Mouse (Mus musculus) urinary bladder, postnatal 10 days (tissue): ENCODE data around the gene Tubgcp2.

Source experiments
- DNase-seq: peaks from one replicate; pipeline ENCODE4 v3.0.0; 2022; ENCODE audit warnings: low spot score

Gene Tubgcp2

DNA sequence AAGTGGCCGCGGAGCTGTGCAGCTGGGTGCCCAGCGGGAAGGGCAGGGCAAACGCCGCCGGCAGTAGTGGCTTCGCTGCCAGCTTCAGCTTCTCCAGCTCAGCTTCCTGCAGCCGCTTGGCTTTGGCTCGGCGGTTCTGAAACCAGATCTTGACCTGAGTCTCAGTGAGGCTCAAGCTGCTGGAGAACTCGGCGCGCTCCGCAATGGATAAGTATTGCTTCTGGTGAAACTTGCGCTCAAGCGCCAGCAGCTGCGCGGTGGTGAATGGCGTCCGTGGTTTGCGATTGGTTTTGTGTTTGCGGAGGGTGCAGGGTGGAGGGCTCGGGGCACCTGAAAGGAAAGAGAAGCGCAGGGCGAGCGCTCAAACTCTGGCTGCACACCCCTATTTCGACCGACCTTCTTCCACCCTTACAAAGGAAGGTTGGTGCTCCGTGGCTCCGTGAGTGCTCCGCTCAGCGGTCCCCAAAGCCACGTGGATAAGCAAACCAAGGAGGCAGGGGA is 11.4 kb upstream of the Tubgcp2 start:
- no peak for DNase-seq

DNA sequence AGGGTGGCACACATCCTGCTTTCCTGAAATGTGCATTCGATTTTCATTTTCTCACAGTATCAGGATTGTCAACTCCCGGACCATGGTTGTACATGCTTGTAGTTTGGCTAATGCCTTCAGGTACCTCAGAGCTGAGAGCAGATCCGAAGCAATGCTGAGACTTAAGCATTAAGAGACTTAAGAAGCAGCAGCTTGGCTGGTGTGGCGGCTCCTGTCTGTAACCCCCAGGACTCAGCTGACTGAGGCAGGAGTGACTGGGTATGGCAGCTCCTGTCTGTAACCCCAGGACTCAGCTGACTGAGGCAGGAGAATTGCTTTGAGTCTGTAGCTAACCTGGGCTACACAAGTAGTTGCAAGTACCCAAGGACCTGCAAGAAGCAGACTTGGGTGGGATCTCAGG is 9.1 kb upstream of the Tubgcp2 start:
- DNase-seq = no peak

DNA sequence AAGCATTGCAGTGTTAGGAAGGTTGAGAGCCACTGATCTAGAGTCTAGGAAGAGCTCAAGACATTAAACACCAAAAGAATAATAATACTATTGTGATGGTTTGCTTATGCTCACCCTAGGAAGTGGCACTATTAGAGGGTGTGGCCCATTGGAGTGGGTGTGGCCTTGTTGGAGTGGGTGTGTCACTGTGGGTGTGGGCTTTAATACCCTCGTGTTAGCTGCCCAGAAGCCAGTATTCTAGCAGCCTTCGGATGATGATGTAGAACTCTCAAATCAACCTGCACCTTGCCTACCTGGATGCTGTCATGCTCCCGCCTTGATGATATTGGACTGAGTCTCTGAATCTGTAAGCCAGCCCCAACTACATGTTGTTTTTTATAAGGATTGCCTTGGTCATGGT is 6.3 kb upstream of the Tubgcp2 start:
- no peak for DNase-seq

DNA sequence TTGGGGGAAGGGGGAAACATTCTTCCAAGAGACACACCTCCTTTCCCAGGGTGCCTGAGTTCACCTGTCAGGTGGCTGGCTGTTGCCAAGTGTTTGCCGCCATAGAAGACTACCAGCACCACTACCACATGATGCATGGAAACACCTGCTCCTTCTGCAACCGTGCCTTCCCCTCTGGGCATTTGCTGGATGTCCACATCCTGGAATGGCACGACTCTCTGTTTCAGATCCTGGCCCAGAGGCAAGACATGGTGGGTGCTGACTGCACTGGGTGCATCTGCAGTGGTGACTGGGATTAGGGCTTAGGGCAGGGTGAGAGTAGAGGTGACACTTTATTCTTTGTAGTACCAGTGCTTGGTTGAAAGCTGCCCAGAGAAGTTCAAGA is 694 bp upstream of the Tubgcp2 start:
- DNase-seq = no peak

DNA sequence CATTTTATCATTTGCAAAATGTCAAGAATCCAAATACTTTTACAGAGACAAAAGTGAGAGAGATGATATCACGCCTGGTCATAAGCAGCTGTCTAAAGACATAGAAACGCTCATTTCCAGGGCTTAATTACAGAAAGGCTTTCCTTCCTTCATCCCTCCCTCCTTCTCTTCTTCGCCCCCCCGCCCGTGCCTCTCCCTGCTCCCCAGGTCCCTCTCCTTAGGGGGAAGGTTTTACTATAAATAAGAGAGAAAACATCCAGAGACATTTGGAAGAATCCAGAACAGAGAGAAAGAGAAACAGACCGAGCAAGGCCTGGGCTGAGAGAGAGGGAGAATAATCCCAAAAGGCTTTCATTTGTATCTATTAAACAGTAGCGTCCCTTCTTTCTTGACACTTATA is 1.0 kb downstream of the Tubgcp2 start:
- no peak for DNase-seq

DNA sequence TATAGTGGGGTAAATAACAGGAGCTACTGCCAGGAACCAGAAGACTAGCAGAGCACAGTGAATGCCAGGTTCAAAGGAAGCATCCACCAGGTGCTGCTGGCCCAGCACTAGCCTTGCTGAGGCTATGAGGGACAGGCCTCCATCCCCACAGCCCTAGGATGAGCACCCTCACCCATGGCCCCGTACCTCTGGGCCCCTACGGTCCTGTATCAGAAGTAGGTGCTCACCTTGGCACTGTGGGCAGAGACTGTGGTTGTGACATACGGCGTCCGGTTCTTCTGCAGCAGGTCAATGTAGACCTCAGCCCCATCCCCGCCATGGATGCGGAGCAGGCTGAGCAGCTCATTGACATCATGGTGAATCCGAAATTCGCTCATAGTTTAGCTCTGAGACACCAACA is 3.1 kb downstream of the Tubgcp2 start:
- no peak for DNase-seq

DNA sequence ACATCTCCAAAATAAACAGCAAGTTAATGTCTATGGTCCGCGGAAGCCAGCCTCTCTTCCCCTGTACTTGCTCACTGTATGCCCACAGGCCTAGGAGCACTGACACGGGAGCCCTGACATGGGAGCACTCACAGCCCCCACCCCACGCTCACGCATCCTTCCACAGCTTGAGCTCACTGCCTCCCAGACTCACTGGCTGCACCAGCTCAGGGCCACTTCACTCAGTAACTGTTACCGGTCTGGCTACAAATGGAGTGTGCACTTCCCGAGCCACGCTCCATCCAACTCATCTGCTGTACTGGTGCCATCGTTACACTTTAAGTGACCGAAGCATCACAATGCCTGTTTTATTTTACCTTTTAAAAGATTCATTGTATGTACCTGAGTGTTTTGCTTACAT is 4.1 kb downstream of the Tubgcp2 start:
- DNase-seq = no peak

DNA sequence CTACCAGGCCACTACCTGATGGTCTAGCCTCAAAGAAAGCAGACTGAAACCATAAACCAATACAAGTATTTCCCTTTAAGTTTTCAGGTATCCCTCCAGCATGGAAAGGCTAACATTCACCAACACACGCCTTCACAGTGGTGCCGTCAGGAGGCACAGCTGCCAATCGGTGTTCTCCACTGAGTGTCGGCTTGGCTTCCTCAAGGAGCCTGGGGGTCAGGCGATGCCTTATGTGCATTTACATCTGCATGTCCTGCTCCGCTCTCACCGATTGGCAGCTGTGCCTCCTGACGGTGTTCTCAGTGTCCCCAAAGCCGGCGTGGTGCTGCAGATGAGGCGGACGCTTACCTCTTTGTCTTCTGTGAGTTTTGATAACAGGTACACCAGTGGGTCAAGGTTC is 4.7 kb downstream of the Tubgcp2 start:
- DNase-seq = no peak

DNA sequence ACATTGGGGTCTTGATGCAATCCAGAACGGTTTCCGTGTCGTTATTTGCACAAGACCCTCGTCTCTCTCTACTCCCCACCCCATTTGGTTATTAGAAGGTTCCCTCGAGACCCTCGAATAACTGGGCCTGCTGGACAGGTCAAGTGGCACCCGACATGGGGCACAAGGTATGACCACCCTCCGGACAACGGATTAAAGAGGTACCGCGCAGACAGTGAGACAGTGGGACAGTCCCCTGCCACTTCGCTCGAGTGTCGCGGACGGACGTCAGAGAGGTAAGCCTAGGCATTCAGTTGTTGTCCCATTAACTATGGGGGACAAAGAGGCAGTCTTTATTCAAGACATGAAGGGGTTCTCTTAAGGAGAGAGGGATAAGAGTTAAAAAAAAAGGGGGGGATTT is 25.1 kb downstream of the Tubgcp2 start:
- no peak for DNase-seq

DNA sequence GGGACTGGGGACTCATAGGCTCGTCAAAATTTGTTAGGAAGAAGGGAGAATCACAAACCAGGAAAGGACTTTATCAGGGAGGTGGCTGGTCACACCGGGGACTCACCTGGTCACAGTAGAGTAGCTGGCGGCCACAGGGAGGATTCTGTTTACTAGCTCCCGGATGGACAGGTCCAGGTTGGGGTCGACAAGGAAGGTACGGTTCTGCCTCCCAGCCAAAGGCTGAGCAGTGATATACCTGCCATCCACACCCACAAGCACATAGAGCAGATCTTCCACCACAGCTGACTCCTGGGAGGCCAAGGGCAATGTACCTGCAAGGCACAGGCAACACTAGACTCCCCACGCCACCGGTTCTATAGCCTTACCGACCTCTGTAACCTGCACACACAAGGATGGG is 28.7 kb downstream of the Tubgcp2 start:
- no peak for DNase-seq

DNA sequence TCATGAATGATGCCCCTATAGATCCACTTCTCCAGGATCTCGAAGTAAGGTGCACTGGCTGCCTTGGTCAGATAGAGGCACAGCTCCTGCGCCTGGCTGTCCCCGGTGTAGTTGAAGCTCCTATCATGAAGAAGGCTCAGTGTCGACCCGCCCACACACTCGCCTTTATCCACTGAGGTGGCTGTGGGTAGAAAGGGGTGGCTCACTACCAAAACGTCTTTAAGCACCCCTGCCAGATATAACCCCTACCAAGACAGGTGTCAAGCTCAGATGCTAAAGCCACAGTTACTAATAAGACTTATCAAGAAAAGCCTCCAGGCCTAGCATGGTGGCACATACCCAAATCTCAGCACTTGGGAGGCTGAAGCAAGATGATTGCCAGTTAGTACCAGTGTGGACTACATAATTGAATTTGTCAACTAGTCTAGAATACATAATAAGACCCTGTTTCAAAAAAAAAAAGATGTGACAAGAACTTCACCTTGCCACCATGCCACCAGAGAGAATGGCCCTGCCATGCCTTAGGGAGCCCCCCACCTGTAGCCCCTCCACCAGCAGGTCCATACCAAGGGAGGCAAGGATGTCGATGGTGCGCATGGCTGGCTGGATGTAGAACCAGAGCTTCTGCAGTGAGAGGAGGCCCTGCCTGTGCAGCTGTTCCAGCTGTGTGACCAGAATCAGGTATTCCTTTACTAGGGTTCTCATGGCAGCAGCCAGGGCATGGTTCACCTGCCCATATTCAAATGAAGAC is 29.4 kb downstream of the Tubgcp2 start:
- no peak for DNase-seq

DNA sequence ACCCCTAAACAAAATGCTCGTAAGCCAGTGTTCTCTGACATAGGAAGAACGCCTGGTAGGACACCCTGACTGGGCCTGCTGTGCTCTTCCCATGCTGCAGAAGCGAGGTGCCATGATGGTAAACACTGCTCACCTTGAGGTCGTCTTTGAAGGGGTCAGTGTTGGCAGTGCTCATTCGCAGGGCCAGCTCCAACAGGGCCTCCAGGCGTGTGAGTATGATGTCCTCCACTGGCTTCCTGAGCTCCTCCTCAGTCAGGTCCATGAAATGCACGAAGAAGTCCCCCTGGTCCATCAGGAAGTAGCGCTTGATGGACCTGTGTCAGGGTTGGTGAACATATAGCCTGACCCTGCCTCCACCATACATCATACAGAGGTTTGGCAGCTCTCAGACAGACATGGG is 31.8 kb downstream of the Tubgcp2 start:
- no peak for DNase-seq

DNA sequence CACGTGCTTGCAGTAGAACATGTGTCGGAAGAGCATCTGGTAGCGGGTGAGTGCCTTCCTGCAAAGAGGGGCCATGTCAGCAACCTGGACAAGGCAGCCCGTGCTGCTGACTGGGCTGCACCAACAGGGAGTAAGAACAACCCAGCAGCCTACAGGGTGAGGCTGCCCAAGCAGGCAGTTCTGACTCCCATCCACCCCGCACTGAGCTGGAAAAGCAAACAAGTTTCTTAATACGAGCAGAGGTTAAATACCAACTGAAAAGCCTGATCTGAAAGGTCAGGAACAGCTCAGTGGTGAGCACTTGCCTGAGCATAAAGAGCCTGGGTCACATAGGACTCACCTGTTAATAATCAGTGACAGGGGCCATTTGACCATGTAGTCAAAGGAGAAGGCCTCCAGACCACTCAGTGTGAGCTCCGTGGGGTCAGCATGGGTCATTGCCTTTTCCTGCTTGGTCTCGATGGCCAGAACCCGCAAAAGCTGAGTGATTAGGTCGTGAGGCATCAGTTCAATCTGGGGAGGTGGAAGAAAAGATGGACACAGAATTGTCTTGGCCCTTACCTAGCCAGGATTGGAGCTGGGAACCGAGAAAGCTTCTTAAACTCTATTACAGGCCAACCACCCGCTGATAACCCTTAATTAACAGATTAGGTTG is 35.3 kb downstream of the Tubgcp2 start:
- DNase-seq = no peak

DNA sequence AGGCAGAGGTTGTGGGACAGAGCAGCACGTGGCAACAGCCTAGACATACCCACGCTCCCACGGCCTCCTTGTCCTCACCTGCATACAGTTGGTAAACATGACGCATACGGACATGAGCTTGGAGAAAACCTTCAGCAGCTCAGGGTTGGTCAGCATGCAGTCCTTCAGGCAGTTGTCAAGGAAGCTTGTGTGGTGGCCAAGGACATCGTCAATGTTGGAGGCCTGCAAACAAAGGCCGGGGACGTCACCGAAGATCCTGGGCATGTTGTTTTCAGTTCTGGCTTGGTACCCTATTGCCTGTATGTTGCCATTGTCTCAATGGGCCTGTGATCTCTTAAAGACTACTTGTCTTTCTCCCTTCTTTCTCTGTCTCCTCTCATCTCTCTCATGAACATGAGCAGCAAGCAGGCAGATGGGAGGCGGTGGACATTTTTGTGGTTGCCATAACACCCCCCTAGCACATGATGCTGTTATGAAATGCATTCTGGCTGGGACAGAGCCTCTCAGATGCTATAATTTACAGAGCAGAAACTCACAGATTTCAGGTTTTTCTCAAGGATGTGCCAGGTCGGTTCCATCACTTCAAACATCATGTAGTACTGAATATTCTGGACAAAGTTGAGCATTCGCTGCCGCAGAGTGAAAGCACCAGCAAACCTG is 37.6 kb downstream of the Tubgcp2 start:
- no peak for DNase-seq

DNA sequence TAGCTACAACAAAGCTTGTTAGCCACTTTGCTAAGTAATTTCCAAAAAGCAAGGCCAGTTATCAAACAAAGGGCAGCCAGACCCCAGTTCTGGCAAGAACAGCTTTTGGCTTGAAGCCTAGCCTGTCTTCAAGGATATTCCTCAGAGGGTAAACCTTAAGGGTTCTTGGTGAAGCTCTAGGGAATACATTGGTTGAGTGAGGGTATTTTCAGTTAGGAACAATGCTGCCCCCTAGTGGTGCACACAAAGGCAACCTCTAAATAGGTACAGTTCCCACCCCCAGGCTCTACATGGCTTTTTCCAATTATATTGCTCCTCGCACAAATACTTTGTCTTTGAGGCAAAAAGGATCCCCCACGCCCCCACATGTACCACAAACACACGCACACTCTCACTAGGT is 41.8 kb downstream of the Tubgcp2 start:
- no peak for DNase-seq

DNA sequence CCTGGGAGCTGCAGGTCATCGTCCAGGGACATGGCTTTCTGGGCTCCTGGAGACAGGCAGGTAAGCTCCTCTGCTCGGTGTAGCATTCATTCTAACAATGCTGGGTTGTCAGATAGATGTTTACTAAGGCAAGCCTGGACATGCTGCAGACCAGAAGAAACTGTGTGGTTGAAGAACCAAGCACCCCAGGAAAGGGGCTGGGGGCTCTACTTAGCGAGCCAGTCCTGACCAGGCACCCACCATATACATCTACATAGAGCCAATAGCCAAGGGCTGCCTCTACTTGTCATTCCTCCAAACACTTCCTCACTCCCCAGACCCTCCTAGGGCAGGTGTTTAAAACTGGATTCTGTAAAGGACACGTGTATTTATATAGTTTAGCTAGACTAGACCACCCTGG is 42.3 kb downstream of the Tubgcp2 start:
- no peak for DNase-seq

DNA sequence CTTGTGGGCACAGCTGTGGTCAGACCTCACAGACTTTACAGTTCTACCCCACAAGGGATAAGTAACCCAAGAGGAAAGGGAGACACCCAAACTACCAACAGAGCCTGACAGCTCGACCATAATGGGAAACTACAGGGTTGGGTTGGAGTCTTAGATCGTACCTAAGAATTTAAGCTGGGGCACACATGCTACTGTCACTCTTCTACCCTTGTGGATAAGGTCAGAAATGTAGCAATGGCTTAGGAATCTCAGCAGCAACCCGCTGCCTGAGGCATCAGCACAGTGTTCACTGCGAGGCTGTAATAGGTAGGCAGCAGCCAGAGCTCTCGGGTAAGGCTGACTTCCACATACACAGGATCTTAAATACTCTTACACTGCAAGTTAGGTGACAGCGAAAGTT is 42.9 kb downstream of the Tubgcp2 start:
- no peak for DNase-seq

DNA sequence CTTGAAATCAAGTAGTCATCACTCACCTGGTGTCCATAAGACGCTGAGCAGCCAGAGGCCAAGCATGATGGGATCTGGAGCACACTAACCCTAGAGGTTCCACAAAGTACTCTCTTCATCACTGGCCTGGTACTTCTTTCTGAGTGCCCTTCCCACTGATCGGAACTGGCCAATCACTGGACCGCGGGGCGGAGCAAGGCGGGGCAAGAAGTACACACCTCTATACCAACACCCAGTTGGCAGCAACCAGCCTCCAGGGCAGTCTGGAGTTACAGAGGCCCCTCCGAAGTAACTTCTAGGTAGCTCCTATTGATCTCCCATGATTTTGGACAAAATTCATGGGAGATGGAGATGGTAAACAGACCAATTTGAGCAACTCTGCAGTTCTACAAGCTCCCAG is 44.1 kb downstream of the Tubgcp2 start, which contains the start of gene Adam8:
TSS of gene Adam8 (minus strand) at position 157 of the 400 bp plus-strand sequence.
- no peak for DNase-seq

DNA sequence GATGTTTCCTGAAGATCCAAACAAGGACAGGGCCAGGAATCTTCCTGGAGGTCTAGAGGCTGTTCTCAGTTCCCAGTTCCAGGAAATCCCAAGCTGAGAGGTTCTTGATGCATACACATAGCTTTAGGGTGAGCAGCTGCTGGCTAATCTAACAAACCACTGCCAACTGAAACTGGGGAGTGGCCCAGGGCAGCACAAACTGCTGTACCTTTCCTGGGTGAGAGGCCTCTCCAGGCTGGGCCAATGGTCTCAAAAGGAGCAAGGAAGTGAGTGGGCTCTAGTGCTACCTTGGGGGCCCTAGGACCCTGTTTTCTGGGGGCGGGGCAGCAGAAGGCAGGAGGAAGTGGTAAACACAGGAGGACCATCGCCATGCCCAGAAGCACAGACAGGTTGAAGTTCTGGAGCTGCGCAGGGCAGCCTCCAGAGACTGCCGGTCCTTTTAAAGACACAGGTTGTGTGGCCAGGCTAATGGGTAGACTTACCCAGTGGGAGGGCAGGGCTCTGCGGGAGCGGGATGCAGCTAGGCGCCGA is 45.5 kb downstream of the Tubgcp2 start:
- DNase-seq = no peak

DNA sequence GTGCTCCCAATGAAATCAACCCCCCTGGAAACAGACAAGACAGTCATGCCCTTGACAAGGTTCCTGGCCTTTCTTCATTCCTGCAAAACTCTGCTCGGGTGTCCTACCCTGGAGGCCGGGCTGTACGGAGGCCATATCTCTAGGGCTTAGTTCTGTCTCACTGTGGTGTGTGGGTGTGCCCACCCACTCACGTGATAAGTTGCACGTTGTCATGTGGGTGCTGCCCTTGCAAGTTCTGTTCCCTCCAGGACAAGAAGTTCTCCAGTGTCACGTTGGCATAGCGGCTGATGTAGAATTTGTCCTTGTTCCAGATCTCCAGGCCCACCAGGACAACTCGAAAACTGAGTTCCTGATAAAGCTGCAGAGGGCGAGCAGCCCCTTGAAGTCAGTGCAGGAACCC is 48.2 kb downstream of the Tubgcp2 start:
- no peak for DNase-seq

DNA sequence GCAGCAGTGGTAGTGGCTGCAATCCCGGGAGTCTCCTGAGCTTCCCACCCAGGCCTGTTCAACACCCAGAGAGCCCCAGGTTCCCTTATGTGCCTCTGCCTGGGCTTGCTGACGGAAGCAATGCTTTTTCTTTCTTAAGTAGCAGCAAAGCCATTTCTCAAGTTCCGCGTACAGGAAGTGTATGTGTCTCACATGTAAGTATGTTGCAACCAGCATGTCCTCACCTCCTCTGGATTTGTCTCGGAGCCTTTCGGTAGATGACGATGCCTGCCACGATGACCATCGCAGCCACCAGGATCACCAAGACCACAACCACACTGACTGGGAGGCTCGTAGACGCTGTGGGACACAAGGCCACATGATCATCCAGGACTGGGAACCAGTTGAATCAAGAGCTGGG is 52.0 kb downstream of the Tubgcp2 start:
- DNase-seq = no peak

DNA sequence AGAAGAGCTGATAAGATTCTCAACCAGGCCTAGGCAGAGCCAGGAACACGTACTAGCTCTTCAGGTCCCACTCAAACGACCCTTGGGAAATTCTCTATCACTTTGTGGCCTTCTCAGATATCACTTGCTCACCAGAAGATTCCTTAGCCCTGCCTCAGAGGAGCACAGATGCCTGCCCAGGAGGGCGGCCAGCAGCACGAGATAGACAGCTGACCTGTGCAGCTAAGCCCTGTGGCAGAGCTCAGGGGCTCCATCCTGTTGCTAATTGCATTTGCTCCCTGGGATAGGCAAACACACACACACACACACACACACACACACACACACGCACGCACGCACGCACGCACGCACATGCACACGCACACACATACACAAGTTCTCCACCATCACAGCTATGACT is 54.4 kb downstream of the Tubgcp2 start:
- DNase-seq = no peak

DNA sequence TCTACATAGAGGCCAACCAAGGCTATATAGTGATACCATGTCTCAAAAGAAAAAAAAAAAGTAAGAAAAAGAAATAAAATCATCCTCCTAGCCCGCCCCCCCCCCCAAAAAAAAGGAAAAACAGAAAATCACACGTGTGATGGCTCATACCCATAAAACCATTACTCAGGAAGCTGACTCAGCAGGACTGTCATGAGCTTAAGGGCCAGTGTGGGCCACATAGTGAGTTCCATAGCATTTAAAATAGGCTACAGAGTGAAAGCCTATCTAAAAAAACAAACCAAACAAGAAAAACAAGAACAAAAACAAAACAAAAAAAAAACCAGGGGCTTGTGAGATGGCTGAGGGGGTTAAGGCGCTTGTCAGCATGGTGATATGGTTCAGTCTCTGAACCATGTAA is 55.7 kb downstream of the Tubgcp2 start:
- no peak for DNase-seq
